Mouse (Mus musculus) kidney, adult 2 months (tissue): Measurements from ENCODE around the gene Brinp3. TPM values are rescaled to one million over a fixed set of nuclear protein-coding genes. Genes with fewer than 3 reads are reported as not detected.
"Not testable (repeated sequence)": the region's sequence is repeated elsewhere in the genome, so short reads cannot be mapped to it uniquely, and the experiment has no call there.

Experiments used
- DNase-seq: peaks from one replicate; pipeline ENCODE4 v3.0.0; 2021
- H3K27ac ChIP-seq: fragments of 200-500 bp; 2 replicates; pipeline ENCODE4 v1.5.1; 2012; ENCODE audit warnings: low read depth, low read length, control low read depth, inconsistent platforms; ENCODE audit not compliant: insufficient read depth
- H3K27me3 ChIP-seq: fragments of 200-500 bp; replicated peaks from 2 replicates; pipeline ENCODE4 v1.6.1; 2012; ENCODE audit warnings: mild to moderate bottlenecking, moderate library complexity, low read length, inconsistent platforms; ENCODE audit not compliant: control insufficient read depth, insufficient read depth
- H3K36me3 ChIP-seq: fragments of 200-500 bp; 2 replicates; pipeline ENCODE4 v1.6.1; 2012; ENCODE audit warnings: mild to moderate bottlenecking, moderate library complexity, low read length, inconsistent platforms; ENCODE audit not compliant: control insufficient read depth, insufficient read depth
- H3K4me1 ChIP-seq: fragments of 200-500 bp; 2 replicates; pipeline ENCODE4 v1.6.1; 2011; ENCODE audit warnings: low read length; ENCODE audit not compliant: control insufficient read depth, insufficient read depth
- H3K4me3 ChIP-seq: fragments of 200-500 bp; 2 replicates; pipeline ENCODE4 v1.5.1; 2011; ENCODE audit warnings: mild to moderate bottlenecking, low read depth, low read length, control low read depth; ENCODE audit not compliant: insufficient read depth
- CTCF ChIP-seq: fragments of 200-500 bp; conservative IDR thresholded peaks from 2 replicates; pipeline ENCODE4 v1.5.1; 2011; ENCODE audit warnings: low read depth, mild to moderate bottlenecking, control low read depth, low read length, moderate library complexity, mixed read lengths; ENCODE audit not compliant: insufficient read depth, insufficient read length
- POLR2A ChIP-seq: fragments of 200-500 bp; IDR thresholded peaks from one replicate; pipeline ENCODE4 v1.6.1; 2011; ENCODE audit warnings: low read depth, low read length, control low read depth
- WGBS: fragments of 180-500 bp; shearing (Covaris S2); methylation state at CpG from one replicate; pipeline ENCODE4 v1.1.7; 2018; 5-methylcytosine and 5-hydroxymethylcytosine counted together
- polyA plus RNA-seq: library from polyadenylated mRNA; depleted of rRNA; stranded (reverse); fragments of >200 nt; gene quantifications from 2 replicates; pipeline ENCODE4 v1.2.3, GENCODE M21; 2012

The Brinp3 gene
- polyA plus RNA-seq, 1 experiment: 0.03 TPM

DNA sequence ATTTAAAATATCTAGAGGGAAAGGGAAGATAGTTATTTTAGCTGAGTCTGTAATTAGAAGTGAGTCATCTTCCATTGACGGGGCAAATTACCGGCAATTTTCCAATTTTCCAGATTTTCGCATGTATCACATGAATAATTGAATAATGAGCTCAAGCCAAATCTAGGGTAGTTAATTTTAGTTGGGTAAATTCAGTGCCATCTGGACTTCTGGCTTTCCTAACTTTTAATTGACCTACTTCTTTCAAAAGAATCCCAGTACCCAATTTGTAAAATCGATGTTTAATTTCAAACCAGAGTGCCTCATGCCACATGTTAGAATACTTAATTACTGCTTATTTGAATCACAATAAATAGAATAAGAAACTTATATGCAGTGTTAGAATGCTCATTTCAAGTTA lies 162.7 kb downstream of the Brinp3 start:
- DNase-seq: no peak
- Histone ChIP-seq H3K27me3 (no peaks in the 10 kb centered on the region), H3K4me3 (no peak overlapping the region), H3K36me3 (no peaks in the 10 kb centered on the region), H3K27ac (no peak overlapping the region), H3K4me1 (no peaks in the 10 kb centered on the region)
- TF ChIP-seq CTCF (no peak), POLR2A (no peak)
- 88% methylated on average over 4 of the region's 4 CpGs for WGBS

DNA sequence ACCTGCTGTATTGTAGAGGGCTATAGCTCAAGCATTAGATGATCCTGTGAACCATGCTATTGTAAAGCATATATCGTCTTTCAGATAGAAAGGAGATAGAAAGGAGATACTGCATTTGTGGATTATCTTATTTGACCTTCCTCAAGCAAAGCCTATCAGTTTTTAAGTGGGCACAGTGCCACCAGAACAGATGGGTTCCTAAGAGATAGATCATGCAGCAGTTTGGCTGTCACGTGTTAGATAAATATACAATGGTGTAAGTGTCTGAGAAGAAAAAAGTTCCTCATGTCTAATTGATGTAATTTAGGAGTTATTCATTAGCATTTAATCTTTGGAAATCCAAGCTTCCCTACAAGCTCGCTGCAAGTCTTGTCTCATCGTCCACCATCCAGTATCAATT lies 206.2 kb downstream of the Brinp3 start:
- 52% methylated on average over 4 of the region's 4 CpGs for WGBS
- H3K4me3 ChIP-seq: no peak overlapping the region
- TF ChIP-seq POLR2A (no peak), CTCF (no peak)

GRCm38 (mm10) chr1:146719556-146719955 lies 225.0 kb downstream of the Brinp3 start:
- no peaks in the 10 kb centered on the region for H3K27me3 ChIP-seq
- 70% methylated on average over 3 of the region's 3 CpGs for WGBS
- H3K4me1 ChIP-seq: no peaks in the 10 kb centered on the region
- H3K36me3 ChIP-seq: no peaks in the 10 kb centered on the region
- DNase-seq: no peak
- TF ChIP-seq POLR2A (no peak), CTCF (no peak)
- no peak overlapping the region for H3K27ac ChIP-seq
- no peak overlapping the region for H3K4me3 ChIP-seq

More for the DNA sequence above, 206.2 kb downstream of the Brinp3 start:
- no peaks in the 10 kb centered on the region for H3K36me3 ChIP-seq
- H3K27me3 ChIP-seq: no peaks in the 10 kb centered on the region
- no peak overlapping the region for H3K27ac ChIP-seq
- no peaks in the 10 kb centered on the region for H3K4me1 ChIP-seq
- DNase-seq: no peak

- not testable (repeated sequence) for H3K4me3 ChIP-seq, H3K4me1 ChIP-seq, DNase-seq, H3K27me3 ChIP-seq, H3K36me3 ChIP-seq, H3K27ac ChIP-seq
- WGBS: 2% methylated on average over 34 of the region's 35 CpGs
Observed at GRCm38 (mm10) chr1:146724784-146725513, 230.4 kb downstream of the Brinp3 start.

DNA sequence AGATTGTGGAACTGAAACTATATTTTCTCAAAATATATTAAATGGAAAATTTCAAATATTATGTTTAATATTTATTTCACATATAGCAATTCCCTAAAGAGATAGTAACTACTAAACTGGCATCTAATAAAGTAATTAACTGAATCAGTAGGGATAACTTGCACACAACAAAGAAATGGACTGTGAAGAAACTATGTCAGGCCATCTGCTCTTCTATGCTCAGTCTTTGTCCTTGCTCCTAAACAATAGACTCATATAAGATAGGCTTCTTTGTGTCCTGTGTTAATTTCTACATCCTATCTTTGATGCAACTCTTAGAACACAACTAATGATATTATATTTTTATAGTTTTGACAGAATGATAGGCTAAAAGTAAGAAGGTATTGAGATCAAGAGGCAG lies 256.5 kb downstream of the Brinp3 start:
- H3K27ac ChIP-seq: no peak overlapping the region
- DNase-seq: no peak
- TF ChIP-seq CTCF (no peak), POLR2A (no peak)
- H3K36me3 ChIP-seq: no peaks in the 10 kb centered on the region
- H3K27me3 ChIP-seq: no peaks in the 10 kb centered on the region
- H3K4me3 ChIP-seq: no peak overlapping the region
- no peaks in the 10 kb centered on the region for H3K4me1 ChIP-seq

DNA sequence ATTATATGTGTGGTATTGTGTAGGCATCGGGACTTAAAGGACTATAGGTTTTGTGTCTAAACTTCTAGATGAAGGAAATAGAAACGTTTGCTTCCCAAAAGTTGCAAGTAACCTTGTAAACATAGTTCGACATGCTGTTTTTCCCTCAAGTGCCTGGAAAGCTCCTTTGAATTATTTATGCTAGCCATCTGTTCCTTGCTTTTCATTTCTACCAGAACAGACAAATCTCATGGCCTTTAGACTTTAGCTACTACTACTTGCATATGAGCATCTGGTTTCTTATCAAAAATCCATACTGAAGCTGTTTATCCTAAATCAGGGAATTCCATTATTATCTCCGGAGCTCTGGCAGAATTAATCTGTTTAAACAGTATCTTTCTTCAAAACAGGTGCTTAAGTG lies 288.7 kb downstream of the Brinp3 start:
- Histone ChIP-seq H3K27me3 (no peaks in the 10 kb centered on the region), H3K36me3 (no peaks in the 10 kb centered on the region), H3K4me3 (no peak overlapping the region), H3K4me1 (no peaks in the 10 kb centered on the region), H3K27ac (no peak overlapping the region)
- WGBS: 79% methylated on average over 4 of the region's 4 CpGs
- DNase-seq: no peak
- no peak for TF ChIP-seq CTCF
- no peak for TF ChIP-seq POLR2A

- TF ChIP-seq CTCF (no peak), POLR2A (no peak)
- Histone ChIP-seq H3K4me1 (no peaks in the 10 kb centered on the region), H3K27ac (no peak overlapping the region), H3K36me3 (no peaks in the 10 kb centered on the region), H3K27me3 (no peaks in the 10 kb centered on the region), H3K4me3 (no peak overlapping the region)
- WGBS: 59% methylated on average over 2 of the region's 2 CpGs
- no peak for DNase-seq
Observed at GRCm38 (mm10) chr1:146787236-146787635, 292.7 kb downstream of the Brinp3 start.
